Mouse (Mus musculus): ENCODE results near the gene Anks1. TPM values are rescaled to one million over a fixed set of nuclear protein-coding genes. Genes with fewer than 3 reads are reported as not detected.

Anks1 gene
- total RNA-seq, 1 experiment: 20.9 TPM

GRCm38 (mm10) chr17:28093837-28094236 lies 184.7 kb downstream of the Anks1 start:
- no peak overlapping the region for H3K9ac ChIP-seq (ENCODE audit: insufficient read depth, low read depth, low read length, poor library complexity, severe bottlenecking)
- no peak overlapping the region for H3K27ac ChIP-seq (ENCODE audit: insufficient read depth, low read depth, low read length, poor library complexity, severe bottlenecking)
- peaks cover 2 to 6% of the 10 kb centered on the region in 2 experiments; a peak in 3 of 4 replicates for H3K4me1 ChIP-seq (ENCODE audit: control insufficient read depth in 2 of 2, insufficient read depth in 2 of 2, low read length in 2 of 2, poor library complexity in 1 of 2)
- no peaks in the 10 kb centered on the region for H3K36me3 ChIP-seq (ENCODE audit: control insufficient read depth, insufficient read depth, low read length, poor library complexity, severe bottlenecking)
- no peak for DNase-seq (ENCODE audit: low read depth, low spot score)
- in situ Hi-C loops (cut with MboI; ENCODE audit: low sequenced_read_pairs in 2 of 2, unreplicated experiment in 2 of 2): loop anchor here in 1 of 2 experiments (5.0 kb wide), 1 partner anchor 68 kb away; no protein-coding TSS in a partner anchor
- TF ChIP-seq MAFK (IDR thresholded peaks at IDR 0.05; ENCODE audit: insufficient read depth, low read depth, low read length) (no peak), HCFC1 (IDR thresholded peaks at IDR 0.05; ENCODE audit: borderline replicate concordance, insufficient read depth, low read length) (no peak), CHD2 (IDR thresholded peaks at IDR 0.05; ENCODE audit: low read depth, low read length) (no peak), ZC3H11A (IDR thresholded peaks at IDR 0.05; ENCODE audit: borderline replicate concordance, low read depth, low read length) (no peak), ZNF384 (IDR thresholded peaks at IDR 0.05; ENCODE audit: low read depth, low read length) (no peak)
- no peak overlapping the region for H3K4me3 ChIP-seq (ENCODE audit: insufficient read depth in 1 of 2, low read depth in 1 of 2, low read length in 2 of 2, poor library complexity in 1 of 2, severe bottlenecking in 1 of 2)
- H3K9me3 ChIP-seq (ENCODE audit: control insufficient read depth, insufficient read depth, low read depth, low read length): no peaks in the 10 kb centered on the region

GRCm38 (mm10) chr17:28096418-28096817 lies 187.3 kb downstream of the Anks1 start:
- Histone ChIP-seq H3K9me3 (ENCODE audit: control insufficient read depth, insufficient read depth, low read depth, low read length) (no peaks in the 10 kb centered on the region), H3K36me3 (ENCODE audit: control insufficient read depth, insufficient read depth, low read length, poor library complexity, severe bottlenecking) (no peaks in the 10 kb centered on the region), H3K9ac (ENCODE audit: insufficient read depth, low read depth, low read length, poor library complexity, severe bottlenecking) (no peak overlapping the region; the same call in 1 of the 2 replicates), H3K4me3 (ENCODE audit: insufficient read depth in 1 of 2, low read depth in 1 of 2, low read length in 2 of 2, poor library complexity in 1 of 2, severe bottlenecking in 1 of 2) (0 out of 4 replicates have a peak overlapping the region, but pooled peaks of 1 of the 2 experiments have one; percentile 13), H3K4me1 (ENCODE audit: control insufficient read depth in 2 of 2, insufficient read depth in 2 of 2, low read length in 2 of 2, poor library complexity in 1 of 2) (peaks cover 2 to 4% of the 10 kb centered on the region in 2 experiments; a peak in 3 of 4 replicates), H3K27ac (ENCODE audit: insufficient read depth, low read depth, low read length, poor library complexity, severe bottlenecking) (no peak overlapping the region)
- in situ Hi-C loops (cut with MboI; ENCODE audit: low sequenced_read_pairs in 2 of 2, unreplicated experiment in 2 of 2): no loop called here
- TF ChIP-seq ZC3H11A (IDR thresholded peaks at IDR 0.05; ENCODE audit: borderline replicate concordance, low read depth, low read length): no peak
- no peak for TF ChIP-seq ZNF384 (IDR thresholded peaks at IDR 0.05; ENCODE audit: low read depth, low read length)
- no peak for TF ChIP-seq MAFK (IDR thresholded peaks at IDR 0.05; ENCODE audit: insufficient read depth, low read depth, low read length)
- no peak for TF ChIP-seq HCFC1 (IDR thresholded peaks at IDR 0.05; ENCODE audit: borderline replicate concordance, insufficient read depth, low read length)
- no peak for TF ChIP-seq CHD2 (IDR thresholded peaks at IDR 0.05; ENCODE audit: low read depth, low read length)
- no peak for DNase-seq (ENCODE audit: low read depth, low spot score)

GRCm38 (mm10) chr17:28097308-28097707 lies 188.2 kb downstream of the Anks1 start:
- TF ChIP-seq CHD2 (IDR thresholded peaks at IDR 0.05; ENCODE audit: low read depth, low read length): no peak
- no peak for TF ChIP-seq ZNF384 (IDR thresholded peaks at IDR 0.05; ENCODE audit: low read depth, low read length)
- no peak for TF ChIP-seq ZC3H11A (IDR thresholded peaks at IDR 0.05; ENCODE audit: borderline replicate concordance, low read depth, low read length)
- TF ChIP-seq HCFC1 (IDR thresholded peaks at IDR 0.05; ENCODE audit: borderline replicate concordance, insufficient read depth, low read length): no peak
- no peak for TF ChIP-seq MAFK (IDR thresholded peaks at IDR 0.05; ENCODE audit: insufficient read depth, low read depth, low read length)
- Histone ChIP-seq H3K27ac (ENCODE audit: insufficient read depth, low read depth, low read length, poor library complexity, severe bottlenecking) (no peak overlapping the region), H3K36me3 (ENCODE audit: control insufficient read depth, insufficient read depth, low read length, poor library complexity, severe bottlenecking) (no peaks in the 10 kb centered on the region), H3K4me3 (ENCODE audit: insufficient read depth in 1 of 2, low read depth in 1 of 2, low read length in 2 of 2, poor library complexity in 1 of 2, severe bottlenecking in 1 of 2) (no peak overlapping the region), H3K4me1 (ENCODE audit: control insufficient read depth in 2 of 2, insufficient read depth in 2 of 2, low read length in 2 of 2, poor library complexity in 1 of 2) (peaks cover 2 to 4% of the 10 kb centered on the region in 2 experiments; a peak in 3 of 4 replicates), H3K9me3 (ENCODE audit: control insufficient read depth, insufficient read depth, low read depth, low read length) (no peaks in the 10 kb centered on the region), H3K9ac (ENCODE audit: insufficient read depth, low read depth, low read length, poor library complexity, severe bottlenecking) (no peak overlapping the region)
- DNase-seq (ENCODE audit: low read depth, low spot score): no peak
- in situ Hi-C loops (cut with MboI; ENCODE audit: low sequenced_read_pairs in 2 of 2, unreplicated experiment in 2 of 2): no loop called here

GRCm38 (mm10) chr17:28099086-28099485 lies 190.0 kb downstream of the Anks1 start:
- Histone ChIP-seq H3K9ac (ENCODE audit: insufficient read depth, low read depth, low read length, poor library complexity, severe bottlenecking) (no peak overlapping the region), H3K27ac (ENCODE audit: insufficient read depth, low read depth, low read length, poor library complexity, severe bottlenecking) (no peak overlapping the region; the same call in 1 of the 2 replicates), H3K36me3 (ENCODE audit: control insufficient read depth, insufficient read depth, low read length, poor library complexity, severe bottlenecking) (no peaks in the 10 kb centered on the region), H3K9me3 (ENCODE audit: control insufficient read depth, insufficient read depth, low read depth, low read length) (no peaks in the 10 kb centered on the region), H3K4me1 (ENCODE audit: control insufficient read depth in 2 of 2, insufficient read depth in 2 of 2, low read length in 2 of 2, poor library complexity in 1 of 2) (peaks cover 2 to 4% of the 10 kb centered on the region in 2 experiments; a peak in 3 of 4 replicates), H3K4me3 (ENCODE audit: insufficient read depth in 1 of 2, low read depth in 1 of 2, low read length in 2 of 2, poor library complexity in 1 of 2, severe bottlenecking in 1 of 2) (no peak overlapping the region)
- TF ChIP-seq CHD2 (IDR thresholded peaks at IDR 0.05; ENCODE audit: low read depth, low read length): no peak
- no peak for TF ChIP-seq MAFK (IDR thresholded peaks at IDR 0.05; ENCODE audit: insufficient read depth, low read depth, low read length)
- TF ChIP-seq ZNF384 (IDR thresholded peaks at IDR 0.05; ENCODE audit: low read depth, low read length): no peak
- no peak for TF ChIP-seq HCFC1 (IDR thresholded peaks at IDR 0.05; ENCODE audit: borderline replicate concordance, insufficient read depth, low read length)
- no peak for TF ChIP-seq ZC3H11A (IDR thresholded peaks at IDR 0.05; ENCODE audit: borderline replicate concordance, low read depth, low read length)
- in situ Hi-C loops (cut with MboI; ENCODE audit: low sequenced_read_pairs in 2 of 2, unreplicated experiment in 2 of 2): no loop called here
- DNase-seq (ENCODE audit: low read depth, low spot score): no peak
